Mouse (Mus musculus) limb, embryonic 10.5 days (tissue): ENCODE results near the gene Cdc34. TPM values are rescaled to one million over a fixed set of nuclear protein-coding genes. Genes with fewer than 3 reads are reported as not detected.

ENCODE experiments used
- DNase-seq: peaks from one replicate; pipeline ENCODE4 v3.0.0-alpha.2; 2017; ENCODE audit warnings: low spot score
- H3K27ac ChIP-seq: fragments of 300-500 bp; sonication (generic); 2 replicates; pipeline ENCODE4 v1.5.1; 2016; ENCODE audit warnings: mild to moderate bottlenecking
- H3K27me3 ChIP-seq: fragments of 300-500 bp; sonication (generic); 2 replicates; pipeline ENCODE4 v1.6.1; 2016; ENCODE audit warnings: low read depth, mild to moderate bottlenecking; ENCODE audit not compliant: poor library complexity, severe bottlenecking
- H3K36me3 ChIP-seq: fragments of 300-500 bp; sonication (generic); 2 replicates; pipeline ENCODE4 v1.6.1; 2016; ENCODE audit warnings: mild to moderate bottlenecking, moderate library complexity
- H3K4me1 ChIP-seq: fragments of 300-500 bp; sonication (generic); 2 replicates; pipeline ENCODE4 v1.6.1; 2016
- H3K4me3 ChIP-seq: fragments of 300-500 bp; sonication (generic); 2 replicates; pipeline ENCODE4 v1.5.1; 2016; ENCODE audit warnings: mild to moderate bottlenecking, moderate library complexity
- H3K9me3 ChIP-seq: fragments of 300-500 bp; sonication (generic); replicated peaks from 2 replicates; pipeline ENCODE4 v1.6.1; 2016; ENCODE audit warnings: mild to moderate bottlenecking
- WGBS: fragments of 180-500 bp; shearing (Covaris S2); methylation state at CpG from one replicate; pipeline ENCODE4 v1.1.7; 2016; 5-methylcytosine and 5-hydroxymethylcytosine counted together
- polyA plus RNA-seq: library from polyadenylated mRNA; unstranded; fragments of >200 nt; fragmentation: Nextera tagmentation; extraction: Ambion mirVana; gene quantifications from 2 replicates; pipeline ENCODE4 v1.2.1, GENCODE M21; 2016

The Cdc34 gene
- polyA plus RNA-seq, result 209 and 259 TPM in 2 replicates

GRCm38 (mm10) chr10:79681591-79682245 lies at the start of gene Cdc34:
TSS of gene Cdc34 (plus strand) at chr10:79682195.
- DNase-seq, result peak; percentile 99
- Histone ChIP-seq H3K27me3 (no peaks in the 10 kb centered on the region), H3K4me3 (peak within 1 kb of the TSS; percentile 89), H3K9me3 (no peaks in the 10 kb centered on the region), H3K27ac (peak within 1 kb of the TSS; percentile 89), H3K4me1 (peaks cover 25% of the 10 kb centered on the region), H3K36me3 (peaks cover 30% of the 10 kb centered on the region)
- WGBS, result under 1% methylated on average over 83 of the region's 84 CpGs

- Histone ChIP-seq H3K4me1 (peaks cover 18% of the 10 kb centered on the region), H3K36me3 (no peaks in the 10 kb centered on the region), H3K27me3 (peaks cover 16% of the 10 kb centered on the region), H3K27ac (no peak overlapping the region), H3K9me3 (no peaks in the 10 kb centered on the region), H3K4me3 (no peak overlapping the region)
- 87% methylated on average over 17 of the region's 17 CpGs for WGBS
- DNase-seq, result no peak
Measured at GRCm38 (mm10) chr10:79633006-79633777, 48.8 kb upstream of the Cdc34 start.

- no peak overlapping the region for H3K27ac ChIP-seq
- peak overlapping the region; percentile 6; the same call in 1 of the 2 replicates for H3K4me3 ChIP-seq
Measured at GRCm38 (mm10) chr10:79636287-79636686, 45.7 kb upstream of the Cdc34 start.

GRCm38 (mm10) chr10:79637128-79638110 lies 44.6 kb upstream of the Cdc34 start, which contains the start of gene Shc2:
TSS of gene Shc2 (minus strand) at chr10:79637918.
- peaks cover 35% of the 10 kb centered on the region for H3K4me1 ChIP-seq
- H3K4me3 ChIP-seq, result peak within 1 kb of the TSS; percentile 83
- WGBS, result under 1% methylated on average over 115 of the region's 116 CpGs
- H3K9me3 ChIP-seq, result no peaks in the 10 kb centered on the region
- peaks cover 43% of the 10 kb centered on the region for H3K27me3 ChIP-seq
- no peaks in the 10 kb centered on the region for H3K36me3 ChIP-seq
- peak; percentile 84 for DNase-seq
- H3K27ac ChIP-seq, result peak within 1 kb of the TSS; percentile 85

More at GRCm38 (mm10) chr10:79636287-79636686, 45.7 kb upstream of the Cdc34 start:
- H3K9me3 ChIP-seq, result no peaks in the 10 kb centered on the region
- peaks cover 35% of the 10 kb centered on the region for H3K4me1 ChIP-seq
- no peak for DNase-seq
- 82% methylated on average over 8 of the region's 8 CpGs for WGBS
- H3K36me3 ChIP-seq, result no peaks in the 10 kb centered on the region
- H3K27me3 ChIP-seq, result peaks cover 43% of the 10 kb centered on the region

GRCm38 (mm10) chr10:79638486-79639204 lies 43.4 kb upstream of the Cdc34 start:
- DNase-seq, result peak; percentile 71
- H3K27ac ChIP-seq, result no peak overlapping the region
- no peaks in the 10 kb centered on the region for H3K9me3 ChIP-seq
- peaks cover 35% of the 10 kb centered on the region for H3K4me1 ChIP-seq
- peak overlapping the region; percentile 83 for H3K4me3 ChIP-seq
- peaks cover 43% of the 10 kb centered on the region for H3K27me3 ChIP-seq
- WGBS, result 5% methylated on average over 23 of the region's 23 CpGs
- no peaks in the 10 kb centered on the region for H3K36me3 ChIP-seq

- no peaks in the 10 kb centered on the region for H3K9me3 ChIP-seq
- H3K4me3 ChIP-seq, result no peak within 1 kb of the TSS
- no peak within 1 kb of the TSS; the same call in 1 of the 2 replicates for H3K27ac ChIP-seq
- no peak for DNase-seq
- H3K4me1 ChIP-seq, result no peaks in the 10 kb centered on the region
- peaks cover 1% of the 10 kb centered on the region for H3K27me3 ChIP-seq
- 73% methylated on average over 8 of the region's 8 CpGs for WGBS
- no peaks in the 10 kb centered on the region for H3K36me3 ChIP-seq
Measured at GRCm38 (mm10) chr10:79645711-79646110, 36.3 kb upstream of the Cdc34 start, which contains the start of gene Odf3l2. TSS of gene Odf3l2 (minus strand) at chr10:79645738.

GRCm38 (mm10) chr10:79649070-79649751 lies 32.8 kb upstream of the Cdc34 start:
- WGBS, result 32% methylated on average over 7 of the region's 7 CpGs
- peaks cover 2% of the 10 kb centered on the region; the same call in 1 of the 2 replicates for H3K4me1 ChIP-seq

GRCm38 (mm10) chr10:79652789-79653188 lies 29.2 kb upstream of the Cdc34 start:
- H3K27ac ChIP-seq, result no peak overlapping the region
- WGBS, result 86% methylated on average over 7 of the region's 7 CpGs
- no peak overlapping the region for H3K4me3 ChIP-seq
- no peak for DNase-seq
- H3K27me3 ChIP-seq, result peaks cover 8% of the 10 kb centered on the region; the same call in 1 of the 2 replicates
- H3K4me1 ChIP-seq, result peaks cover 16% of the 10 kb centered on the region
- H3K9me3 ChIP-seq, result no peaks in the 10 kb centered on the region
- no peaks in the 10 kb centered on the region for H3K36me3 ChIP-seq

More at GRCm38 (mm10) chr10:79649070-79649751, 32.8 kb upstream of the Cdc34 start:
- peak; percentile 80 for DNase-seq
- no peaks in the 10 kb centered on the region for H3K36me3 ChIP-seq
- no peak overlapping the region for H3K27ac ChIP-seq
- no peaks in the 10 kb centered on the region for H3K9me3 ChIP-seq
- no peak overlapping the region for H3K4me3 ChIP-seq
- H3K27me3 ChIP-seq, result peaks cover 8% of the 10 kb centered on the region; the same call in 1 of the 2 replicates

- 40% methylated on average over 1 of the region's 1 CpGs for WGBS
- Histone ChIP-seq H3K9me3 (no peaks in the 10 kb centered on the region), H3K27me3 (peaks cover 8% of the 10 kb centered on the region; the same call in 1 of the 2 replicates), H3K36me3 (no peaks in the 10 kb centered on the region), H3K4me3 (no peak overlapping the region), H3K4me1 (peaks cover 19% of the 10 kb centered on the region), H3K27ac (peak overlapping the region; percentile 44; the same call in 1 of the 2 replicates)
- DNase-seq, result peak; percentile 56
Measured at GRCm38 (mm10) chr10:79654946-79655395, 27.0 kb upstream of the Cdc34 start.

GRCm38 (mm10) chr10:79658829-79659228 lies 23.2 kb upstream of the Cdc34 start:
- Histone ChIP-seq H3K27ac (no peak overlapping the region), H3K4me1 (peaks cover 36% of the 10 kb centered on the region), H3K9me3 (no peaks in the 10 kb centered on the region), H3K4me3 (no peak overlapping the region), H3K27me3 (no peaks in the 10 kb centered on the region), H3K36me3 (no peaks in the 10 kb centered on the region)
- no peak for DNase-seq
- WGBS, result 17% methylated on average over 4 of the region's 4 CpGs

GRCm38 (mm10) chr10:79660298-79660697 lies 21.7 kb upstream of the Cdc34 start:
- no peaks in the 10 kb centered on the region for H3K27me3 ChIP-seq
- WGBS, result 73% methylated on average over 2 of the region's 2 CpGs
- DNase-seq, result no peak
- H3K27ac ChIP-seq, result no peak overlapping the region
- no peaks in the 10 kb centered on the region for H3K9me3 ChIP-seq
- H3K4me1 ChIP-seq, result peaks cover 33% of the 10 kb centered on the region
- H3K36me3 ChIP-seq, result no peaks in the 10 kb centered on the region
- H3K4me3 ChIP-seq, result no peak overlapping the region
